In the genomic region with DNA sequence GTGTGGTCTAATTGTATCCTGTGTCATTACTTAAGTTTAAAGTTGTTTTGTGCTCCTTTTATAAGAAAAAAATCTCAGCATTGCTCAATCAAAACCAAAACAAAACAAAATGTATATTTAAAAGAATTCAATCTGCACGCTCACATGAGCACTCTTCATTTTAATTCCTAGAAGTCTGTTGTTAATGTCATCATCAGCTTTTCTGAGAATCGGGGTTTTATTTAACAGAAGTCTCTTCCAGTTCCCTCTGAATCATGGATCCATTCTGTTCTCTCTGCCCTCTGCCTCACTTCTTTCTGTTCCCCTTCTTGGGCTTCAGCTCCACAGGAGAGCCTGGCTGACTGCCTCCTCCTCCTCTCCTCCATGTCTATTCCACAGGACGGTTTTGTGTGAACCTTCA, we compare ENCODE assay signal across 29 mouse cellular contexts. TPM values are rescaled to one million over a fixed set of nuclear protein-coding genes. Genes with fewer than 3 reads are reported as not detected.
DNase-seq lines count a peak whose midpoint lies in the region; ATAC-seq and TF ChIP-seq lines count a peak whose summit lies in the region.
"Had no signal": no experiment of that assay in that cellular context is flagged by ENCODE, and none has a peak within 500 bp of the region (broad histone marks: within the 10 kb centered on the region; RNA-seq: fewer than 3 reads in every experiment).

No protein-coding gene starts in this region.

- no peaks in the 10 kb centered on the region for H3K36me3 ChIP-seq in lung, postnatal 0 days (ENCODE audit: insufficient read depth, low read length)
- no peaks in the 10 kb centered on the region for H3K36me3 ChIP-seq in stomach, postnatal 0 days (ENCODE audit: control insufficient read depth, insufficient read depth, low read length)
- H3K36me3 ChIP-seq: embryonic facial prominence, embryonic 13.5 days; embryonic facial prominence, embryonic 15.5 days; forebrain, embryonic 10.5 days; forebrain, embryonic 12.5 days; G1E had no signal

- ATAC-seq in lung, postnatal 0 days: peak; percentile 52; the same call in 1 of the 2 replicates
- ATAC-seq in stomach, postnatal 0 days (ENCODE audit: low FRiP score, low TSS enrichment): no peak
- ATAC-seq: activated CD4-positive, CD25-positive, alpha-beta regulatory T cell, adult 4 months; CD4-positive, CD25-positive, alpha-beta regulatory T cell, adult 4 months; forebrain, embryonic 14.5 days; forebrain, embryonic 16.5 days; Patski had no signal

- TF ChIP-seq EP300 in lung, postnatal 0 days (IDR thresholded peaks at IDR 0.05): no peak
- peak; percentile 15 for TF ChIP-seq EP300 in stomach, postnatal 0 days (optimal IDR thresholded peaks at IDR 0.05)

- H3K27ac ChIP-seq in lung, postnatal 0 days (ENCODE audit: low read length): peak overlapping the region; percentile 43; the same call in 1 of the 2 replicates
- H3K27ac ChIP-seq in stomach, postnatal 0 days (replicated peaks): no peak overlapping the region; the same call in 1 of the 2 replicates
- H3K27ac ChIP-seq: embryonic facial prominence, embryonic 13.5 days; embryonic facial prominence, embryonic 15.5 days; forebrain, embryonic 10.5 days; forebrain, embryonic 12.5 days had no signal

- H3K4me1 ChIP-seq in lung, postnatal 0 days (ENCODE audit: insufficient read depth, low read depth, low read length): no peaks in the 10 kb centered on the region
- H3K4me1 ChIP-seq in stomach, postnatal 0 days (replicated peaks; ENCODE audit: control insufficient read depth, insufficient read depth): no peaks in the 10 kb centered on the region
- H3K4me1 ChIP-seq: forebrain, embryonic 12.5 days had no signal

- WGBS in lung, postnatal 0 days: 59% methylated on average over 3 of the region's 3 CpGs
- 56% methylated on average over 3 of the region's 3 CpGs for WGBS in stomach, postnatal 0 days

- H3K4me2 ChIP-seq in lung, postnatal 0 days (replicated peaks; ENCODE audit: low read depth, low read length): no peak overlapping the region
- no peak overlapping the region for H3K4me2 ChIP-seq in stomach, postnatal 0 days (replicated peaks; ENCODE audit: low read depth)
- H3K4me2 ChIP-seq: embryonic facial prominence, embryonic 13.5 days; embryonic facial prominence, embryonic 15.5 days; forebrain, embryonic 12.5 days had no signal

- no peaks in the 10 kb centered on the region for H3K27me3 ChIP-seq in lung, postnatal 0 days (replicated peaks; ENCODE audit: insufficient read depth, low read length)
- H3K27me3 ChIP-seq in stomach, postnatal 0 days (ENCODE audit: control insufficient read depth, insufficient read depth, low read length): no peaks in the 10 kb centered on the region
- H3K27me3 ChIP-seq: embryonic facial prominence, embryonic 13.5 days; embryonic facial prominence, embryonic 15.5 days; forebrain, embryonic 12.5 days; Patski had no signal

- peak; percentile 72 for DNase-seq in lung, postnatal 0 days (ENCODE audit: low spot score)
- no peak for DNase-seq in lung, postnatal 14 days
- DNase-seq in adipocyte (ENCODE audit: low spot score): peak; percentile 35
- DNase-seq in stomach, postnatal 0 days (ENCODE audit: low spot score): no peak
- DNase-seq in gastrocnemius, postnatal 4 days (ENCODE audit: low spot score in 2 of 2): no peak
- DNase-seq: adrenal gland, adult 2 months; adrenal gland, postnatal 10 days; adrenal gland, postnatal 25 days; B cell, adult 2 months; cerebellum, adult 11 months; cerebellum, adult 18-20 months; cerebellum, adult 8-10 months; cerebellum, adult 9-11 months; cerebellum, postnatal 14 days; cerebellum, postnatal 36 days; embryo, embryonic 11 days had no signal

- H3K4me3 ChIP-seq in lung, postnatal 0 days (ENCODE audit: low read depth, low read length): no peak overlapping the region
- H3K4me3 ChIP-seq in stomach, postnatal 0 days (ENCODE audit: low read depth, low read length): no peak overlapping the region
- H3K4me3 ChIP-seq: embryonic facial prominence, embryonic 13.5 days; embryonic facial prominence, embryonic 15.5 days; erythroblast, embryonic 14.5 days; forebrain, embryonic 10.5 days; forebrain, embryonic 12.5 days had no signal

- TF ChIP-seq CTCF in lung, postnatal 0 days (IDR thresholded peaks at IDR 0.05): no peak
- TF ChIP-seq CTCF in stomach, postnatal 0 days (IDR thresholded peaks at IDR 0.05; ENCODE audit: low read depth): no peak

- H3K9ac ChIP-seq in lung, postnatal 0 days (replicated peaks; ENCODE audit: low read depth): no peak overlapping the region
- H3K9ac ChIP-seq in stomach, postnatal 0 days (ENCODE audit: low read length): no peak overlapping the region
- H3K9ac ChIP-seq: embryonic facial prominence, embryonic 13.5 days; embryonic facial prominence, embryonic 15.5 days; forebrain, embryonic 12.5 days had no signal

- no peaks in the 10 kb centered on the region for H3K9me3 ChIP-seq in lung, postnatal 0 days (ENCODE audit: low read length)
- H3K9me3 ChIP-seq in stomach, postnatal 0 days (ENCODE audit: control insufficient read depth, low read length): no peaks in the 10 kb centered on the region
- H3K9me3 ChIP-seq: embryonic facial prominence, embryonic 13.5 days; embryonic facial prominence, embryonic 15.5 days; forebrain, embryonic 10.5 days; forebrain, embryonic 12.5 days; G1E had no signal

RNA-seq across cellular contexts. Expression of a gene that starts 49.3 kb away (rescaled TPM):
- polyA plus RNA-seq in lung, postnatal 0 days (2015; fragmentation: Nextera tagmentation; extraction: Ambion mirVana): 2.6 and 7.7 TPM in 2 replicates
- polyA plus RNA-seq in stomach, postnatal 0 days (2015; fragmentation: Nextera tagmentation; extraction: Ambion mirVana): 5.8 and 6.4 TPM in 2 replicates
- 1 to 10 TPM; 1.8 to 3.6 TPM for total RNA-seq in gastrocnemius, postnatal 4 days (2021)
- total RNA-seq: CH12.LX; common myeloid progenitor, adult 5-6 weeks had no signal
- polyA plus RNA-seq: erythroblast, embryonic 14.5 days had no signal

Comparison
In these comparisons a context has a peak if more than half of its experiments do, and no peak if none do; other contexts are left out.
1. DNase-seq: peak in lung, postnatal 0 days (single experiment) and adipocyte (single experiment); none in lung, postnatal 14 days (single experiment), stomach, postnatal 0 days (single experiment) and gastrocnemius, postnatal 4 days (0 of 2).